Mouse (Mus musculus) forebrain, embryonic 16.5 days (tissue): ENCODE measurements at regions not wholly inside any gene's neighbourhood (a gene's known extent, or its start where the extent isn't known, plus 50 kb on each side); places are given as distances from the start of the nearest gene placed in this dataset.

Source experiments
- ATAC-seq: fragments of 200-750 bp; cut with Nextera tagmentation; 2 replicates; pipeline ENCODE4 v1.8.0; 2017; ENCODE audit warnings: mild to moderate bottlenecking, moderate library complexity
- H3K27ac ChIP-seq: fragments of 300-500 bp; sonication (generic); 2 replicates; pipeline ENCODE4 v1.5.1; 2014; ENCODE audit warnings: low read length, control low read depth
- H3K27me3 ChIP-seq: fragments of 300-500 bp; sonication (generic); replicated peaks from 2 replicates; pipeline ENCODE4 v1.6.1; 2014; ENCODE audit warnings: low read length; ENCODE audit not compliant: control insufficient read depth, insufficient read depth
- H3K36me3 ChIP-seq: fragments of 300-500 bp; sonication (generic); 2 replicates; pipeline ENCODE4 v1.6.1; 2014; ENCODE audit not compliant: control insufficient read depth, insufficient read depth
- H3K4me1 ChIP-seq: fragments of 300-500 bp; sonication (generic); replicated peaks from 2 replicates; pipeline ENCODE4 v1.6.1; 2014; ENCODE audit warnings: low read length; ENCODE audit not compliant: control insufficient read depth, insufficient read depth
- H3K4me2 ChIP-seq: fragments of 300-500 bp; sonication (generic); 2 replicates; pipeline ENCODE4 v1.6.1; 2014; ENCODE audit warnings: mild to moderate bottlenecking, low read length, control low read depth
- H3K4me3 ChIP-seq: fragments of 300-500 bp; sonication (generic); replicated peaks from 2 replicates; pipeline ENCODE4 v1.5.1; 2014; ENCODE audit warnings: mild to moderate bottlenecking, low read length, control low read depth
- H3K9ac ChIP-seq: fragments of 300-500 bp; sonication (generic); replicated peaks from 2 replicates; pipeline ENCODE4 v1.6.1; 2014; ENCODE audit warnings: low read depth, low read length, control low read depth
- H3K9me3 ChIP-seq: fragments of 300-500 bp; sonication (generic); 2 replicates; pipeline ENCODE4 v1.6.1; 2016; ENCODE audit warnings: low read length; ENCODE audit not compliant: control insufficient read depth
- WGBS: fragments of 180-500 bp; shearing (Covaris S2); extraction: QIAGEN DNeasy Blood & Tissue Kit; methylation state at CpG from one replicate; pipeline ENCODE4 v1.1.7; 2014; 5-methylcytosine and 5-hydroxymethylcytosine counted together

DNA sequence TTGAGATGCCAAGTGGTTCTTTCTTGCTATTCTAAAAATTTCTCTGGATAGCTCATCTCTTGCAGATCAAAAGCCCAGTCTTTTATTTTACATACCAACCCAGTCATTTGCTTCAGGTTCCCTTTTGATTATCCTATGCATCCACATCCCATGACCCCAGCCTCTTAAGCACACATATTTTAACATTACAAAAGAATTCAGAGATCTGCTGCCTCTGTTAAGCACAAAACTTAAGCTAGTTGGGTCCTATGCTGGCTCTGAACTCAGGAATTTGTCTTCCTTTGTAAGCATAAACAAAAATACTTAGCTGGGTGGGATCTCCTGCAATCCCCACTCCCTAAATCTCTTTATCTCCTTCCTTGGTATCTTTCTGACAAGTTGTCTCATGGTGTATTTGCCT is 212.9 kb downstream of the Car2 start:
- ATAC-seq, result no peak
- no peaks in the 10 kb centered on the region for H3K9me3 ChIP-seq
- H3K36me3 ChIP-seq, result no peaks in the 10 kb centered on the region
- no peak overlapping the region for H3K9ac ChIP-seq
- H3K4me2 ChIP-seq, result no peak overlapping the region
- H3K4me3 ChIP-seq, result no peak overlapping the region
- H3K4me1 ChIP-seq, result no peaks in the 10 kb centered on the region
- H3K27me3 ChIP-seq, result no peaks in the 10 kb centered on the region
- H3K27ac ChIP-seq, result no peak overlapping the region

DNA sequence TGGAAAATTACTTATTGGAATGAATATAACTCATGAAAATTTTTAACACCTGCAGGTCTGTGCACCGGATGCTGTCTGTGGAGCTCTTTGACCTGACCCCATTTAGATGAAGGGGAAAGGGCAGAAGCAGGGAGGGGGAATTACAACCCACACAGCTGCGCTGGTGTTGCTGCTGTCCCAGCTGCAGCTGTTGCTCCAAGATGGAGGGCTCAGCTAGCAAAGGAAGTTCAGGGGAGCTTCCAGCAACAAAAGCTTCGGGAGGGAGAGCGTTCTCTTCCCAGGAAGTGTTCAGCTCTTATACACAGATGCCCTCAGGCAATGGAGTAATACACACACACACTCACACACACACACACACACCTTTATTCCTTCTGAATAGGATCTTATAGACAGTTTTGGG is 219.6 kb downstream of the Car2 start:
- Histone ChIP-seq H3K27me3 (no peaks in the 10 kb centered on the region), H3K4me3 (no peak overlapping the region), H3K9me3 (no peaks in the 10 kb centered on the region), H3K4me2 (no peak overlapping the region), H3K27ac (no peak overlapping the region), H3K9ac (no peak overlapping the region), H3K36me3 (no peaks in the 10 kb centered on the region), H3K4me1 (no peaks in the 10 kb centered on the region)
- 60% methylated on average over 4 of the region's 4 CpGs for WGBS
- ATAC-seq, result no peak

DNA sequence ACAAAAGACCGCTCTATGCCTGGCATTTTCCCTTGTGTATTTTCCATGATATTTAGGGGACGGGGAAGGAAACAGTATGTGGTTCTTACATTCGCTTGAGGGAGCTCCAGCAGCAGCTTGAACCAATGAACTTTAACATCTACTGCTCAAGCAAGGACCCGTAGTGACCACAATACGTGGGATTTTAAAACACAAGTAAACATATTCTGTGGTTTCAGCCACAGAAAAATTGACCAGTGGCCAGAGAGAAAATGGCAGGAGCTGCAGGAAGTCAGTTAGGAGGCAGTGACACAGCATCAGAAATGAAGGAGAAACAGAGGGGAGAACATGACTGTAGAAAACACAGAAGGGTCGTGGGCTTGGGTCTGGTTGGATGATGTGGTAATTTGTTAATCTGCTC is 220.2 kb downstream of the Car2 start:
- no peak for ATAC-seq
- H3K27ac ChIP-seq, result no peak overlapping the region
- no peaks in the 10 kb centered on the region for H3K9me3 ChIP-seq
- WGBS, result 84% methylated on average over 6 of the region's 6 CpGs
- no peak overlapping the region for H3K4me3 ChIP-seq
- H3K9ac ChIP-seq, result no peak overlapping the region
- no peaks in the 10 kb centered on the region for H3K27me3 ChIP-seq
- H3K4me1 ChIP-seq, result no peaks in the 10 kb centered on the region
- H3K36me3 ChIP-seq, result no peaks in the 10 kb centered on the region
- no peak overlapping the region for H3K4me2 ChIP-seq

GRCm38 (mm10) chr3:15107301-15107700 is 221.2 kb downstream of the Car2 start:
- no peak for ATAC-seq
- WGBS, result 94% methylated on average over 5 of the region's 5 CpGs
- no peak overlapping the region for H3K27ac ChIP-seq
- no peaks in the 10 kb centered on the region for H3K4me1 ChIP-seq
- no peak overlapping the region for H3K9ac ChIP-seq
- no peaks in the 10 kb centered on the region for H3K27me3 ChIP-seq
- no peaks in the 10 kb centered on the region for H3K9me3 ChIP-seq
- H3K4me3 ChIP-seq, result no peak overlapping the region
- H3K4me2 ChIP-seq, result no peak overlapping the region
- no peaks in the 10 kb centered on the region for H3K36me3 ChIP-seq

- H3K27ac ChIP-seq, result no peak overlapping the region
- H3K4me1 ChIP-seq, result no peaks in the 10 kb centered on the region
- WGBS, result 92% methylated on average over 9 of the region's 9 CpGs
- H3K9me3 ChIP-seq, result no peaks in the 10 kb centered on the region
- H3K9ac ChIP-seq, result no peak overlapping the region
- H3K4me3 ChIP-seq, result no peak overlapping the region
- no peak for ATAC-seq
- no peaks in the 10 kb centered on the region for H3K27me3 ChIP-seq
- H3K4me2 ChIP-seq, result no peak overlapping the region
- H3K36me3 ChIP-seq, result no peaks in the 10 kb centered on the region
These were observed 222.3 kb downstream of the Car2 start for GRCm38 (mm10) chr3:15108239-15108934.

DNA sequence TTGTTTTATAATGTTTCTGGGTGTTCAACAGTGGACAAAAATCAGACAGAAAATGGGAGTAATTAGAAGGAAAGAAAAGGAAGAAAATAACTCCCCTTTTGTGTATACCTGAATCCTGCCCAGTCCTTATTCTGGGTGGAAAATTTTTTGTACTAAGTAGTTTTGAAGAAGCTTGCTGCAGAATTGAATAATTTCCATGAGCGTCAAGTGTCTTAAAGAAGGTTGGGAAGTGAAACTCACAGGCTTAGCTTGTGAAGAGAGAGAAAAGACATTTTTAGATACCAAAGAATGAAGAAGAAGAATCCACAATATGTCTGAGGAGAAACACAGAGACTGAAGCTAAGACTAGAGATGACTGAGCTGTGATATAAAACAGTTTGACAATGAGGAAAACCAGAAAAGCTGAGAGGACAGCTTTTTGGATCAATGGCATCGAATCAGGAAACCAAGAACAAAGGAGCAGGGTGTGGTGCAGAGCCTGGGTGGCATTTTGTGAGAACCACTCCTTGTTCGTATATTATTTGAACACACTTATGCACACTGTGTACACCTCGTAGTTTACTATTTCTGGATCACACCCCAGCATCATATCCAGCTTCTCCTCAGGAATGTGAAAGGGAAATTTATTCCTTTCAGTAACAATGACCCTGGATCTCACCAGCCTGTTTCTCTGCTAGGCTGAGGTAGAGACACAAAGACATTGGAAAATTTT is 221.9 kb downstream of the Gm9733 start:
- 75% methylated on average over 4 of the region's 4 CpGs for WGBS
- Histone ChIP-seq H3K27ac (no peak overlapping the region), H3K4me1 (no peaks in the 10 kb centered on the region), H3K9me3 (no peaks in the 10 kb centered on the region), H3K9ac (no peak overlapping the region), H3K4me3 (no peak overlapping the region), H3K36me3 (no peaks in the 10 kb centered on the region), H3K27me3 (no peaks in the 10 kb centered on the region), H3K4me2 (no peak overlapping the region)
- ATAC-seq, result no peak

- Histone ChIP-seq H3K27me3 (no peaks in the 10 kb centered on the region), H3K4me3 (no peak overlapping the region), H3K4me2 (no peak overlapping the region), H3K4me1 (no peaks in the 10 kb centered on the region), H3K9me3 (no peaks in the 10 kb centered on the region), H3K27ac (no peak overlapping the region), H3K9ac (no peak overlapping the region), H3K36me3 (no peaks in the 10 kb centered on the region)
- 20% methylated on average over 2 of the region's 2 CpGs for WGBS
- no peak for ATAC-seq
These were observed 219.8 kb downstream of the Gm9733 start for GRCm38 (mm10) chr3:15112177-15112838.

- no peak for ATAC-seq
- Histone ChIP-seq H3K27me3 (no peaks in the 10 kb centered on the region), H3K4me2 (no peak overlapping the region), H3K9me3 (no peaks in the 10 kb centered on the region), H3K9ac (no peak overlapping the region), H3K36me3 (no peaks in the 10 kb centered on the region), H3K4me3 (no peak overlapping the region), H3K4me1 (no peaks in the 10 kb centered on the region), H3K27ac (no peak overlapping the region)
- WGBS, result 33% methylated on average over 3 of the region's 3 CpGs
These were observed 213.3 kb downstream of the Gm9733 start for GRCm38 (mm10) chr3:15118634-15119356.

- WGBS, result 72% methylated on average over 4 of the region's 4 CpGs
- H3K36me3 ChIP-seq, result no peaks in the 10 kb centered on the region
- no peak overlapping the region for H3K27ac ChIP-seq
These were observed 205.4 kb downstream of the Gm9733 start for GRCm38 (mm10) chr3:15126736-15127135.

More at GRCm38 (mm10) chr3:15126736-15127135, 205.4 kb downstream of the Gm9733 start:
- no peak overlapping the region for H3K4me3 ChIP-seq
- H3K9ac ChIP-seq, result no peak overlapping the region
- no peak for ATAC-seq
- no peaks in the 10 kb centered on the region for H3K4me1 ChIP-seq
- no peaks in the 10 kb centered on the region for H3K27me3 ChIP-seq
- H3K9me3 ChIP-seq, result no peaks in the 10 kb centered on the region
- H3K4me2 ChIP-seq, result no peak overlapping the region
